ENCODE assay signal across 7 mouse cellular contexts in the genomic region with DNA sequence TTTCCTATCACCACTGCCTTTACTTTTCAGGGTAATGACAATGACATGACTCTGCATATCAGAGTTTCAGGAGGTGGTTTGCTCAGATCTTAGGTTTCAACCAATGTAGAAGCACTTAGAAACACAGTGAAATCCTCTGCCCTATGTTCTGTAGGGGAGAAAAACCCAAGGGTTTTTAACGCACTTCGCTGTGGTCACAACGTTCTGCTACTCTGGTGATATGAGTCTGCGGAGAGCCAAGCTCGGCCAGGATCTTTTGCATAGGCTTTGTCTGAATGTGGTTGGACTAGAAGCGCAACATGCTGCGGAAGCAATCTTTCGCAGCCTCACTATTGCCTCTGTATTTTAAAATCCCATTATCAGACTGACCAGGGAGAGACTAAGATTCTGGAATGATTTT. TPM values are rescaled to one million over a fixed set of nuclear protein-coding genes. Genes with fewer than 3 reads are reported as not detected.
DNase-seq lines count a peak whose midpoint lies in the region; ATAC-seq and TF ChIP-seq lines count a peak whose summit lies in the region.

No protein-coding gene starts in this region.

- no peaks in the 10 kb centered on the region for H3K36me3 ChIP-seq in heart, postnatal 0 days (replicated peaks; ENCODE audit: control insufficient read depth, insufficient read depth, low read length)
- H3K36me3 ChIP-seq in liver, embryonic 11.5 days (ENCODE audit: control insufficient read depth, insufficient read depth, low read length), result no peaks in the 10 kb centered on the region

- TF ChIP-seq CTCF in lung, adult 2 months (IDR thresholded peaks at IDR 0.05; ENCODE audit: insufficient read depth, low read length), result no peak
- no peak for TF ChIP-seq CTCF in cortical plate, adult 2 months (IDR thresholded peaks at IDR 0.05; ENCODE audit: extremely low read depth, insufficient read depth, low read length)
- TF ChIP-seq CTCF in heart, postnatal 0 days (IDR thresholded peaks at IDR 0.05; ENCODE audit: low read depth), result no peak
- no peak for TF ChIP-seq CTCF in olfactory bulb, adult 2 months (IDR thresholded peaks at IDR 0.05; ENCODE audit: insufficient read depth, low read depth, low read length)

- peak; percentile 34 for DNase-seq in lung, adult 2 months
- DNase-seq in lung, postnatal 10 days, result no peak
- no peak for DNase-seq in heart, postnatal 0 days (ENCODE audit: low spot score)
- DNase-seq in liver, embryonic 11.5 days (ENCODE audit: low spot score), result no peak

- no peaks in the 10 kb centered on the region for H3K27me3 ChIP-seq in heart, postnatal 0 days (ENCODE audit: control insufficient read depth, insufficient read depth, low read length)
- no peaks in the 10 kb centered on the region for H3K27me3 ChIP-seq in liver, embryonic 11.5 days (replicated peaks; ENCODE audit: control insufficient read depth, insufficient read depth, low read length)

- under 1% methylated on average over 8 of the region's 8 CpGs for WGBS in lung, adult 2 months
- 4% methylated on average over 8 of the region's 8 CpGs for WGBS in heart, postnatal 0 days
- WGBS in liver, embryonic 11.5 days, result 7% methylated on average over 8 of the region's 8 CpGs
- WGBS in olfactory bulb, adult 2 months, result under 1% methylated on average over 8 of the region's 8 CpGs

- peak overlapping the region; percentile 43 for H3K4me3 ChIP-seq in lung, adult 2 months (replicated peaks; ENCODE audit: extremely low read depth, low read depth, low read length)
- H3K4me3 ChIP-seq in cortical plate, adult 2 months (ENCODE audit: insufficient read depth, low read length), result peak overlapping the region; percentile 82
- peak overlapping the region; percentile 48 for H3K4me3 ChIP-seq in heart, postnatal 0 days (ENCODE audit: low read depth, low read length)
- peak overlapping the region; percentile 62 for H3K4me3 ChIP-seq in liver, embryonic 11.5 days (ENCODE audit: low read depth, low read length)
- H3K4me3 ChIP-seq in olfactory bulb, adult 2 months (ENCODE audit: insufficient read depth, low read depth, low read length), result peak overlapping the region; percentile 55

- H3K9ac ChIP-seq in heart, postnatal 0 days (replicated peaks; ENCODE audit: low read depth, low read length), result peak overlapping the region; percentile 68
- peak overlapping the region; percentile 81 for H3K9ac ChIP-seq in liver, embryonic 11.5 days (ENCODE audit: low read depth, low read length)

- H3K9me3 ChIP-seq in heart, postnatal 0 days (replicated peaks; ENCODE audit: control insufficient read depth, low read length), result no peaks in the 10 kb centered on the region
- H3K9me3 ChIP-seq in liver, embryonic 11.5 days (ENCODE audit: control insufficient read depth, low read length), result no peaks in the 10 kb centered on the region

- H3K4me2 ChIP-seq in heart, postnatal 0 days (ENCODE audit: low read depth, low read length), result peak overlapping the region; percentile 79
- H3K4me2 ChIP-seq in liver, embryonic 11.5 days, result peak overlapping the region; percentile 82

- no peak for TF ChIP-seq EP300 in heart, postnatal 0 days (IDR thresholded peaks at IDR 0.05; ENCODE audit: low read depth)

- H3K27ac ChIP-seq in cortical plate, adult 2 months (ENCODE audit: insufficient read depth, low read length), result peak overlapping the region; percentile 77
- peak overlapping the region; percentile 95 for H3K27ac ChIP-seq in heart, postnatal 0 days (ENCODE audit: low read depth)
- H3K27ac ChIP-seq in liver, embryonic 11.5 days (ENCODE audit: low read depth, low read length), result peak overlapping the region; percentile 94
- H3K27ac ChIP-seq in olfactory bulb, adult 2 months (ENCODE audit: insufficient read depth, low read depth, low read length), result peak overlapping the region; percentile 94

- peak; percentile 13 for ATAC-seq in heart, postnatal 0 days (ENCODE audit: insufficient read depth, low read depth)
- ATAC-seq in liver, embryonic 11.5 days (replicated peaks; ENCODE audit: low FRiP score), result peak; percentile 18
- no peak; the same call in 1 of the 2 replicates for ATAC-seq in erythroid progenitor cell, adult 5-6 weeks (replicated peaks; ENCODE audit: low FRiP score, poor library complexity, severe bottlenecking)

- H3K4me1 ChIP-seq in lung, adult 2 months (ENCODE audit: control insufficient read depth, insufficient read depth, low read length), result no peaks in the 10 kb centered on the region
- no peaks in the 10 kb centered on the region for H3K4me1 ChIP-seq in cortical plate, adult 2 months (ENCODE audit: control insufficient read depth, insufficient read depth, low read length)
- H3K4me1 ChIP-seq in heart, postnatal 0 days (ENCODE audit: control insufficient read depth, insufficient read depth), result no peaks in the 10 kb centered on the region
- no peaks in the 10 kb centered on the region for H3K4me1 ChIP-seq in liver, embryonic 11.5 days (replicated peaks; ENCODE audit: control insufficient read depth, insufficient read depth, low read length)
- H3K4me1 ChIP-seq in olfactory bulb, adult 2 months (ENCODE audit: control insufficient read depth, insufficient read depth, low read length), result no peaks in the 10 kb centered on the region

- TF ChIP-seq POLR2A in lung, adult 2 months (IDR thresholded peaks at IDR 0.05; ENCODE audit: borderline replicate concordance, extremely low read depth, low read depth, low read length), result 0 out of 2 replicates have a peak, but pooled peaks have one; percentile 20
- TF ChIP-seq POLR2A in cortical plate, adult 2 months (IDR thresholded peaks at IDR 0.05; ENCODE audit: extremely low read depth, insufficient read depth, low read length), result no peak
- no peak for TF ChIP-seq POLR2A in olfactory bulb, adult 2 months (IDR thresholded peaks at IDR 0.05; ENCODE audit: insufficient read depth, low read depth, low read length)

RNA-seq across cellular contexts. Expression of a gene that starts 8.6 kb away (rescaled TPM):
- polyA plus RNA-seq in lung, adult 2 months (2012; rRNA removed), result not detected in 2 replicates
- 0.19 and 0.21 TPM in 2 replicates for polyA plus RNA-seq in cortical plate, adult 2 months (2012; rRNA removed)
- not detected in 2 replicates for total RNA-seq in heart, postnatal 0 days (2014; rRNA removed; ENCODE audit: low replicate concordance)
- polyA plus RNA-seq in heart, postnatal 0 days (2015; fragmentation: Nextera tagmentation; extraction: Ambion mirVana), result not detected in 2 replicates
- not detected in 2 replicates for polyA plus RNA-seq in liver, embryonic 11.5 days (2014; fragmentation: Nextera tagmentation; extraction: Ambion mirVana)
- polyA plus RNA-seq in olfactory bulb, adult 2 months (2012; ENCODE audit: insufficient read depth, insufficient read length, low replicate concordance, missing spikeins), result not detected in 2 replicates
- total RNA-seq in erythroid progenitor cell, adult 5-6 weeks (2015; ENCODE audit: low replicate concordance), result not detected in 2 replicates
- not detected in 2 replicates for total RNA-seq in erythroid progenitor cell, adult 5-6 weeks (2017; ENCODE audit: low replicate concordance)
